Mouse (Mus musculus) lung, postnatal 0 days (tissue): ENCODE data around the gene Sergef.

ENCODE experiments used
- CTCF ChIP-seq: IDR thresholded peaks from 2 replicates; pipeline ENCODE4 v1.5.1; 2016; ENCODE audit warnings: antibody characterized with exemption, mild to moderate bottlenecking
- EP300 ChIP-seq: IDR thresholded peaks from 2 replicates; pipeline ENCODE4 v1.6.1; 2016; ENCODE audit warnings: antibody characterized with exemption, mild to moderate bottlenecking, control low read depth

DNA sequence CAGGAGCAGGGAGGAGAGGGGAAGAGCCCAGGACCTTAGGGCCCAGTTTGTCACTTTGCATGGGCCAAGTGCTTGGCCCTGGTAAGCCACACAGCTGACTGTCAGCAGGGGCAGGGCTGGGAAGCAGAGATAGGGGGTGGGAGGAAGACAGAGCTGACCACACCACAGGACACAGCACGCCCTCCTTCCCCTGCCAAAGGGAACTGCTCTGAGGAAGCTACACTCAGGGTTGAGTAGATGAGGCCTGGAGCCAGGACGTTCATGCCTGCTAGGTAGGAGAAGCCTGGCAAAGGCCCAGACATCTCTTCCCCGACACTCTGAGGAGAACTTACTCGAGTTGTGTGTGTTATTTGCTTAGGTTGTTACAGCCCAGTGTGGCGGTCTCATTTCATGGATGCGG lies 193.7 kb downstream of the Sergef start:
- TF ChIP-seq CTCF (no peak), EP300 (no peak)
